Mouse (Mus musculus) limb, embryonic 13.5 days (tissue): ENCODE results near the gene Hpcal1. TPM values are rescaled to one million over a fixed set of nuclear protein-coding genes. Genes with fewer than 3 reads are reported as not detected.
"Not testable (repeated sequence)": the region's sequence is repeated elsewhere in the genome, so short reads cannot be mapped to it uniquely, and the experiment has no call there.

Experiments used
- ATAC-seq: fragments of 200-750 bp; cut with Nextera tagmentation; 2 replicates; pipeline ENCODE4 v1.8.0; 2017; ENCODE audit warnings: low read depth, moderate number of reproducible peaks, moderate TSS enrichment; ENCODE audit not compliant: low FRiP score
- H3K27ac ChIP-seq: fragments of 300-500 bp; sonication (generic); 2 replicates; pipeline ENCODE4 v1.5.1; 2015; ENCODE audit warnings: inconsistent platforms, mild to moderate bottlenecking, moderate library complexity
- H3K27me3 ChIP-seq: fragments of 300-500 bp; sonication (generic); 2 replicates; pipeline ENCODE4 v1.6.1; 2015; ENCODE audit warnings: mild to moderate bottlenecking, inconsistent platforms
- H3K36me3 ChIP-seq: fragments of 300-500 bp; sonication (generic); 2 replicates; pipeline ENCODE4 v1.6.1; 2015; ENCODE audit warnings: inconsistent platforms, mild to moderate bottlenecking, moderate library complexity
- H3K4me1 ChIP-seq: fragments of 300-500 bp; sonication (generic); 2 replicates; pipeline ENCODE4 v1.6.1; 2015; ENCODE audit warnings: inconsistent platforms
- H3K4me2 ChIP-seq: fragments of 300-500 bp; sonication (generic); replicated peaks from 2 replicates; pipeline ENCODE4 v1.6.1; 2015; ENCODE audit warnings: inconsistent platforms, mild to moderate bottlenecking, moderate library complexity
- H3K4me3 ChIP-seq: fragments of 300-500 bp; sonication (generic); 2 replicates; pipeline ENCODE4 v1.5.1; 2015; ENCODE audit warnings: moderate library complexity, mild to moderate bottlenecking, inconsistent platforms
- H3K9ac ChIP-seq: fragments of 300-500 bp; sonication (generic); 2 replicates; pipeline ENCODE4 v1.6.1; 2015; ENCODE audit warnings: mild to moderate bottlenecking, inconsistent platforms
- H3K9me3 ChIP-seq: fragments of 300-500 bp; sonication (generic); 2 replicates; pipeline ENCODE4 v1.6.1; 2016; ENCODE audit warnings: inconsistent platforms
- WGBS: fragments of 180-500 bp; shearing (Covaris S2); methylation state at CpG from one replicate; pipeline ENCODE4 v1.1.7; 2015; 5-methylcytosine and 5-hydroxymethylcytosine counted together
- polyA plus RNA-seq: library from polyadenylated mRNA; unstranded; fragments of >200 nt; fragmentation: Nextera tagmentation; extraction: Ambion mirVana; gene quantifications from 2 replicates; pipeline ENCODE4 v1.2.1, GENCODE M21; 2015

The Hpcal1 gene
- polyA plus RNA-seq, 1 experiment from 2014 or later: 33.4 TPM

DNA sequence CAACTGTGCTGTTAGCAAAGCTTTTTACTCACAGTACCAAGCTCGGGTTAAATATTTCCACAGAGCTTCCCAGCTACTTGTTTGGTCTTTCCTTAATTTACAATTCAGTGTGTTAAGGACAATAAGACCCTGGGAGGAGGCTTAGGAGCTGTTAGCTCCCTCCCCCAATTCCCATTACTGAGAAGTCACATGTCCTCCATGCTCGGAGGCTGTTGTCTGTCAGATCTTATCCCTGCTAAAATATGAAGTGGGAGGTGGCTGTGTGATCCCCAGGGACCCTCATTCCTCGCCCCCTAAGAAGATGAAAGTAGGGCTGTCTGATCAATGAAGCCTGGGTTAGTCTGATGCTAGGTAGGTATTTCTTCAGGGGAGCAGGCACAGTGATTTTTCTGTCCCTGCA is 88.4 kb downstream of the Hpcal1 start:
- Histone ChIP-seq H3K9ac (no peak overlapping the region), H3K27ac (no peak overlapping the region), H3K27me3 (no peaks in the 10 kb centered on the region), H3K36me3 (no peaks in the 10 kb centered on the region), H3K4me1 (no peaks in the 10 kb centered on the region), H3K4me2 (no peak overlapping the region), H3K9me3 (no peaks in the 10 kb centered on the region), H3K4me3 (no peak overlapping the region)
- 32% methylated on average over 3 of the region's 3 CpGs for WGBS
- ATAC-seq: no peak

DNA sequence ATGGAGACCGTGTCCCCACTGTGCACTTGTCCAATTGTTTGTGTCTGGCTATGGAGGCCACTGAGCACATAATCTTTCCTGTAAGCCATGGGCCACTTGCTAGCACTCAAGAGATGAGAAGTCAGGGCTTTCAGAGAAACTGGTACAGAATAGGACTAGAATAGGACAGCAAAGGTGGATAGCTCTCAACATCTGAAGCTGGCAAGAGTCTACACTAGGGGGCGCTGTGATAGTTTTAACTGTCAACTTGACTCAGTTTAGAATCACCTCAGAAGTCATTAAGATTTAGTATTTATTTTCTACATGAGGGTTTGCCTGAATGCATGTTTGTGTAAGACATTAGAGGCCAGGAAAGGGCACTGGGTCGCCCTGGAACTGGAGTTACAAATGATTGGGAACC is 98.8 kb downstream of the Hpcal1 start:
- Histone ChIP-seq H3K4me3 (no peak overlapping the region), H3K36me3 (peaks cover 15% of the 10 kb centered on the region), H3K27ac (no peak overlapping the region), H3K27me3 (no peaks in the 10 kb centered on the region), H3K4me1 (no peaks in the 10 kb centered on the region), H3K4me2 (no peak overlapping the region), H3K9ac (no peak overlapping the region), H3K9me3 (no peaks in the 10 kb centered on the region)
- 67% methylated on average over 3 of the region's 3 CpGs for WGBS
- no peak for ATAC-seq

DNA sequence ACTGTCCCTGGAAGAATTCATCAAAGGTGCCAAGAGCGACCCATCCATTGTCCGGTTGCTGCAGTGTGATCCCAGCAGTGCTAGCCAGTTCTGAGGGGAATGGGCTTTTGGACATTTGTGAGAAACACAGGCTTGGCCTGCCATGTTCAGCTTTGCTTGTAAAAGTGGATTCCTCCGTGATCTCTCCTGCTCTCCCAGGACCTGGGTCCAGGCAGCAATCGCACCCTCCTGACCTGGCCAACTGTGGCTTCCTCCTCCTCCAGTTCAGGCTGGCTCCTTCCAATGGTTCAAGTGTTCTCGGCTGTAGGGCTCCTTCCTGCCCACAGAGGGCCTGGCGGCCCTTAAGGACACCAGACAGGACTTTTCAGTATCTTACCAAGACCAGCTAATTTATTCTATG is 100.5 kb downstream of the Hpcal1 start:
- peaks cover 14% of the 10 kb centered on the region for H3K36me3 ChIP-seq
- no peak overlapping the region for H3K4me2 ChIP-seq
- no peak overlapping the region for H3K4me3 ChIP-seq
- no peak for ATAC-seq
- no peak overlapping the region for H3K27ac ChIP-seq
- H3K27me3 ChIP-seq: no peaks in the 10 kb centered on the region
- no peaks in the 10 kb centered on the region for H3K4me1 ChIP-seq
- 85% methylated on average over 6 of the region's 6 CpGs for WGBS
- H3K9ac ChIP-seq: no peak overlapping the region
- H3K9me3 ChIP-seq: no peaks in the 10 kb centered on the region

DNA sequence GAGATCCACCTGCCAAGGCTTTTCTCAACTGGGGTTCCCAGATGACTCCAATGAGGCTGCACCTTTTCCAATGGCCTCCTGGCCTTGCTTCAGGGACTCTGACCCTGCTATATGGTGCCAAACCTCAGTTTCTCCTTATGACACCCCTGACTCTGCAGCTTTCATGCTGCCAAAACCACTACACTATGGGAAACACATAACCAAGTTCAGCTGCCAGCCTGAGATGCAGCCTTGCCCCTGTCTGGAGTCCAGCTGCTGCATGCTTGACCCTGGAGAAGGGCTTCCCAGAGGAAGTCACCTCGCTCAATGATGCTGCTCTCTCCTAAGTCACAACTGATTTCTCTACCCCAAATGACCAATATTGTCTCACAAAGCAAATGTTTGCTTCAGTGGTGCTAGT is 102.1 kb downstream of the Hpcal1 start:
- Histone ChIP-seq H3K4me3 (no peak overlapping the region), H3K27ac (no peak overlapping the region), H3K9me3 (no peaks in the 10 kb centered on the region), H3K4me2 (no peak overlapping the region), H3K36me3 (peaks cover 4% of the 10 kb centered on the region), H3K27me3 (no peaks in the 10 kb centered on the region), H3K9ac (no peak overlapping the region), H3K4me1 (no peaks in the 10 kb centered on the region)
- no peak for ATAC-seq
- 95% methylated on average over 1 of the region's 1 CpGs for WGBS

DNA sequence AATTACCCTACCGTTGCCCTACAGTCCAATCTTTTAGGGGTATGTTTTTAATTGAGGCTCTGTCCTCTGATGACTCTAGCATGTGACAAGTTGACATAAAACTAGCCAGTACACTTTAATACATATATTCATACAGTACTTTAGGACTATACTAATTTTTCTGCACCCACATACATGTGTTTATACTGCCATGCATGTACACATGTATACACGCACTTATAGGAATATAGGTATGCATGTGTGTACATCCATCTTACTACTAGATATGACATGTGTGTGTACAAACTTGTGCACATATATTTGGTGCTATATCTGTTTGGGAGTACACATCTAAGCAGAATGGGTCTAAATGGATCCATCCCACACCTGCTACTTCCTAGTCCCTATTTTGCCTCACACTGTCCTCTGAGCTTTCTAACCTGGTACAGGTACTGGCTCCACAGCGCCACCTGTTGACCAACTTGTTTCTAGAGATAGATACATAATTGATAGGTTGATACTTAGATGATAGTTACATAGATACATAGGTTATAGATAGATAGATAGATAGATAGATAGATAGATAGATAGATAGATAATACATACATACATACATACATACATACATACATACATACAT is 105.1 kb downstream of the Hpcal1 start:
- 58% methylated on average over 3 of the region's 3 CpGs for WGBS
- no peaks in the 10 kb centered on the region for H3K4me1 ChIP-seq
- no peaks in the 10 kb centered on the region for H3K9me3 ChIP-seq
- H3K4me3 ChIP-seq: no peak overlapping the region
- no peak overlapping the region for H3K9ac ChIP-seq
- H3K4me2 ChIP-seq: no peak overlapping the region
- H3K36me3 ChIP-seq: peaks cover 3% of the 10 kb centered on the region; the same call in 1 of the 2 replicates
- H3K27ac ChIP-seq: no peak overlapping the region
- H3K27me3 ChIP-seq: no peaks in the 10 kb centered on the region
- ATAC-seq: no peak

DNA sequence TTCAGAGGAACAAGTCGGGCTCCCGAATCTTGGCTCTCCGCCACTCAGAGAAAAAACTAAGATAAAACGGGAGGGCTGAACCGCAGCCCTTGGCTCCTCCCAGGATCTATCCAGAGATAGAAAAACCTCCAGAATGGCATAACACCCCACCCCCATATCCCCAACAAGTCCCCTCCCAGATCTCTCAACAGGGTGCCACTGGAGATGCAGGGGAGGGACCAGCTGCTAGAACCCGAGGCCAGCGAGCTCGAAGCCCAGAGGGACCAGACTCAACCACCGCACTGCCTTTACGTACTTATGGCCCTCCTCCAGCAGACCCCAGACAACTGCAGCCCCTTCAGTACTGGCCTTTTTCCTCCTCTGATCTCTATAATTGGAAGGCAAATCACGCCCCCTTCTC is 107.6 kb downstream of the Hpcal1 start:
- H3K27me3 ChIP-seq, H3K27ac ChIP-seq, ATAC-seq, H3K36me3 ChIP-seq, H3K4me1 ChIP-seq, H3K9ac ChIP-seq, H3K4me2 ChIP-seq, H3K4me3 ChIP-seq, H3K9me3 ChIP-seq: not testable (repeated sequence)
- WGBS: 96% methylated on average over 11 of the region's 11 CpGs

DNA sequence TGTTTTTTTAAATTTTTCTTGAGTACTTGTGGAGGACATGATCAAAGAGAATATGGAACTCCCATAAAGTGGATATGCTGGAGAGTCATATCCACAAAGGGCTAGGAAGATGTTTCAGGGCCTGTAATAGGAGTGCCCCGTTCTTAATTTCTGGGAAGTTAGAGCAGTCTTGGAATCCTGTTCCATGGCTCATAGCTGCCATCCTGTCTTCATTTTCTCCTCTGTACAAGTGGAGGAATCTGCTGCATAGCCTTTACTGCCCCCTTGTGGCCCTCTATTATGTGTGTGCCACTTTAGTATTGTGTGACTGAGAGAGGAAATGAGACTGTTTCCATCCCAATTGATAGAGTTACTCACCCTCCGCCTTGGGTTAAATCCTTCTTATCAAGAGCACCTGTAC is 117.9 kb downstream of the Hpcal1 start:
- no peak for ATAC-seq
- H3K27ac ChIP-seq: no peak overlapping the region
- H3K4me1 ChIP-seq: no peaks in the 10 kb centered on the region
- no peak overlapping the region for H3K4me3 ChIP-seq
- H3K27me3 ChIP-seq: no peaks in the 10 kb centered on the region
- no peak overlapping the region for H3K9ac ChIP-seq
- WGBS: 28% methylated on average over 2 of the region's 2 CpGs
- no peaks in the 10 kb centered on the region for H3K9me3 ChIP-seq
- H3K36me3 ChIP-seq: no peaks in the 10 kb centered on the region
- no peak overlapping the region for H3K4me2 ChIP-seq

DNA sequence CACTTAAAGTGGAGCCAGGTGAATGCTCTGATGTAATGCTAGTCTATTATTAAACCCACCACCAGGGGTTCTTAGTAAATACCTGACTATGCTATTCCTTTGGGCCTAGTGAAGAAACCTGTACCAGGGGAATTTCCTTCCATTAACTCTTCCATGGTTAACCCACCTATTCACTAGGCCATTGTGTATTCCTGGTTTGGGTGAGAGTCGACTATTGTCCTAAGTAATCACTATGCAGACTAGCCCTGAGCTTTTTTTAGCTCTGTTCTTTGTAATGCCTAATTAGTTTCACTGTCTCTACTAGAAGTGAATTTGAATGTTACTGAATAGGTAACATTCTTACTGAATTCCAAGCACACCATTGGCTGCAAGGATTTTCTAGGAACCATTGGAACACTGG is 144.6 kb downstream of the Hpcal1 start:
- not testable (repeated sequence) for ATAC-seq, H3K9me3 ChIP-seq, H3K4me1 ChIP-seq, H3K9ac ChIP-seq, H3K27ac ChIP-seq, H3K36me3 ChIP-seq, H3K4me3 ChIP-seq, H3K27me3 ChIP-seq, H3K4me2 ChIP-seq
- WGBS: 82% methylated on average over 1 of the region's 1 CpGs

Other genes starting within 250 kb of the Hpcal1 start
- 185 and 191 TPM in 2 replicates for gene Odc1, start 146.1 kb upstream of the Hpcal1 start, polyA plus RNA-seq